In genomic region chr9:108825820-108826699, GRCm38 (mm10) we compare ENCODE assay signal across 8 mouse cellular contexts. TPM values are rescaled to one million over a fixed set of nuclear protein-coding genes. Genes with fewer than 3 reads are reported as not detected.
DNase-seq lines count a peak whose midpoint lies in the region; ATAC-seq and TF ChIP-seq lines count a peak whose summit lies in the region.

Gene Celsr3, plus strand, starts transcription at chr9:108826320.

- 3% methylated on average over 70 of the region's 70 CpGs for WGBS in kidney, adult 2 months
- 2% methylated on average over 66 of the region's 70 CpGs for WGBS in limb, embryonic 13.5 days
- WGBS in neural tube, embryonic 12.5 days = 2% methylated on average over 68 of the region's 70 CpGs

- H3K4me1 ChIP-seq in kidney, adult 2 months (ENCODE audit: control insufficient read depth, insufficient read depth, low read length) = no peaks in the 10 kb centered on the region
- H3K4me1 ChIP-seq in embryonic fibroblast, embryonic 13.5 days (ENCODE audit: control insufficient read depth, insufficient read depth, low read length) = no peaks in the 10 kb centered on the region
- peaks cover 12% of the 10 kb centered on the region for H3K4me1 ChIP-seq in limb, embryonic 13.5 days
- H3K4me1 ChIP-seq in neural tube, embryonic 12.5 days = peaks cover 45% of the 10 kb centered on the region

- H3K27me3 ChIP-seq in kidney, adult 2 months (replicated peaks; ENCODE audit: control insufficient read depth, insufficient read depth, low read length) = peaks cover 4% of the 10 kb centered on the region; the same call in 1 of the 2 replicates
- peaks cover 93% of the 10 kb centered on the region for H3K27me3 ChIP-seq in limb, embryonic 13.5 days
- peaks cover 64% of the 10 kb centered on the region for H3K27me3 ChIP-seq in neural tube, embryonic 12.5 days (replicated peaks)

- DNase-seq in kidney, postnatal 10 days = peak; percentile 78
- DNase-seq in kidney, adult 2 months = no peak
- peak; percentile 89 for DNase-seq in brain, embryonic 18.5 days (ENCODE audit: low read depth, low spot score)
- DNase-seq in hindlimb bud, embryonic 11.5 days (ENCODE audit: extremely low spot score, low read depth, low spot score) = peak; percentile 46
- no peak for DNase-seq in T-cell, adult 2 months (ENCODE audit: low spot score)

- no peak within 1 kb of the TSS for H3K27ac ChIP-seq in kidney, adult 2 months (ENCODE audit: insufficient read depth, low read depth, low read length)
- H3K27ac ChIP-seq in embryonic fibroblast, embryonic 13.5 days (ENCODE audit: insufficient read depth, low read length) = no peak within 1 kb of the TSS
- no peak within 1 kb of the TSS for H3K27ac ChIP-seq in limb, embryonic 13.5 days
- peak within 1 kb of the TSS; percentile 67 for H3K27ac ChIP-seq in neural tube, embryonic 12.5 days

- H3K4me2 ChIP-seq in limb, embryonic 13.5 days (replicated peaks) = peak within 1 kb of the TSS; percentile 76
- peak within 1 kb of the TSS; percentile 85 for H3K4me2 ChIP-seq in neural tube, embryonic 12.5 days (replicated peaks)

- TF ChIP-seq POLR2A in kidney, adult 2 months (IDR thresholded peaks at IDR 0.05; ENCODE audit: low read depth, low read length) = no peak
- TF ChIP-seq POLR2A in embryonic fibroblast, embryonic 13.5 days (IDR thresholded peaks at IDR 0.05; ENCODE audit: low read depth, low read length) = no peak

- H3K9me3 ChIP-seq in limb, embryonic 13.5 days = no peaks in the 10 kb centered on the region
- H3K9me3 ChIP-seq in neural tube, embryonic 12.5 days = no peaks in the 10 kb centered on the region

- H3K9ac ChIP-seq in limb, embryonic 13.5 days = no peak within 1 kb of the TSS
- H3K9ac ChIP-seq in neural tube, embryonic 12.5 days = peak within 1 kb of the TSS; percentile 86

- H3K4me3 ChIP-seq in kidney, adult 2 months (ENCODE audit: insufficient read depth, low read depth, low read length) = no peak within 1 kb of the TSS
- peak within 1 kb of the TSS; percentile 25 for H3K4me3 ChIP-seq in embryonic fibroblast, embryonic 13.5 days (ENCODE audit: insufficient read depth, low read length)
- H3K4me3 ChIP-seq in limb, embryonic 13.5 days = peak within 1 kb of the TSS; percentile 45
- peak within 1 kb of the TSS; percentile 71 for H3K4me3 ChIP-seq in neural tube, embryonic 12.5 days

- no peak for TF ChIP-seq CTCF in kidney, adult 2 months (conservative IDR thresholded peaks at IDR 0.05; ENCODE audit: insufficient read depth, insufficient read length, low read depth, low read length)
- no peak for TF ChIP-seq CTCF in embryonic fibroblast, embryonic 13.5 days (IDR thresholded peaks at IDR 0.05; ENCODE audit: borderline replicate concordance, insufficient read depth, low read length)

- H3K36me3 ChIP-seq in kidney, adult 2 months (ENCODE audit: control insufficient read depth, insufficient read depth, low read length) = no peaks in the 10 kb centered on the region
- H3K36me3 ChIP-seq in limb, embryonic 13.5 days = no peaks in the 10 kb centered on the region
- H3K36me3 ChIP-seq in neural tube, embryonic 12.5 days = peaks cover 22% of the 10 kb centered on the region

- peak; percentile 68; the same call in 1 of the 2 replicates for ATAC-seq in limb, embryonic 13.5 days (ENCODE audit: low FRiP score, low read depth)
- peak; percentile 66 for ATAC-seq in neural tube, embryonic 12.5 days (ENCODE audit: low FRiP score, low read depth)

RNA-seq across cellular contexts. Expression of gene Celsr3, which starts in this region (rescaled TPM):
- polyA plus RNA-seq in kidney, adult 2 months (2012; rRNA removed) = 0.18 and 0.19 TPM in 2 replicates
- 0.23 and 0.42 TPM in 2 replicates for polyA plus RNA-seq in embryonic fibroblast, embryonic 13.5 days (2011; ENCODE audit: insufficient read length, low read depth, missing spikeins)
- polyA plus RNA-seq in limb, embryonic 13.5 days (2015; fragmentation: Nextera tagmentation; extraction: Ambion mirVana) = 0.09 and 0.13 TPM in 2 replicates
- 12.1 and 14.3 TPM in 2 replicates for polyA plus RNA-seq in neural tube, embryonic 12.5 days (2016; fragmentation: Nextera tagmentation; extraction: Ambion mirVana)

Comparison
In these comparisons a context has a peak if more than half of its experiments do, and no peak if none do; other contexts are left out.
1. DNase-seq: peak in kidney, postnatal 10 days (single experiment), brain, embryonic 18.5 days (single experiment) and hindlimb bud, embryonic 11.5 days (single experiment); none in kidney, adult 2 months (single experiment) and T-cell, adult 2 months (single experiment).
2. Peak in ATAC-seq, H3K4me3 ChIP-seq and H3K4me2 ChIP-seq in limb, embryonic 13.5 days; RNA of the gene not detected or under 1 TPM.